Mouse (Mus musculus) lung, postnatal 4 days (tissue): Measurements from ENCODE around the gene Btbd35f10.
"Not testable (repeated sequence)": the region's sequence is repeated elsewhere in the genome, so short reads cannot be mapped to it uniquely, and the experiment has no call there.

ENCODE experiments used
- DNase-seq, 2 experiments: peaks; one replicate each; pipeline ENCODE4 v3.0.0; 2021

The Btbd35f10 gene

DNA sequence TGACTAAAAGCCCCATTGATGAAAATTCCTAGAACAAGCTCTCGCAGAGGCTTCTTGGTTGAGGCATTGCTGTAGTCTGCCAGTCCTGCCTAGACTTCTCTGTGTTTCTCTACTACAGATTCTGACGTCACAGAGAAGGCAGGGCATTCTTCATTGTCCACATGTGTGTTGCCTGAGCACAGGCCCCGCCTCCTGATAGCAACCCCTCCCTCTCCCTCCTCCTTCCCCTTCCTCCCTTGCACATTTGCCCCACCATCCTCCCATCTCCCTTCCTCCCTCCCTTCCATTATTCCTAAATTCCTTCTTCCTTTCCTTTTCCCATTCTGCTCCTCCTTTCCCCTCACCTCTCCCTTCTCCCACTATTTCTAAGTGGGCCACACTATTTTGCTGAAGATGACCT is at the start of gene Btbd35f10:
Gene Btbd35f10, minus strand, starts transcription at position 101 of the 400 bp plus-strand sequence.
- not testable (repeated sequence) for DNase-seq
